9 mouse cellular contexts compared by ENCODE assay signal in genomic region chr1:44437822-44438221, GRCm38 (mm10).
DNase-seq lines count a peak whose midpoint lies in the region; ATAC-seq and TF ChIP-seq lines count a peak whose summit lies in the region.
"Had no signal": no experiment of that assay in that cellular context is flagged by ENCODE, and none has a peak within 500 bp of the region (broad histone marks: within the 10 kb centered on the region; RNA-seq: fewer than 3 reads in every experiment).

No protein-coding gene starts in this region.

- H3K4me2 ChIP-seq in stomach, postnatal 0 days (replicated peaks; ENCODE audit: low read depth) = no peak overlapping the region
- H3K4me2 ChIP-seq: heart, embryonic 15.5 days had no signal

- DNase-seq in CD4-positive, CD25-positive, alpha-beta regulatory T cell, adult 2 months (ENCODE audit: low read depth, low spot score) = peak; percentile 0
- peak; percentile 8 for DNase-seq in kidney, adult 2 months
- no peak for DNase-seq in kidney, adult 18-20 months
- peak; percentile 19 for DNase-seq in thymus, postnatal 4 days
- no peak for DNase-seq in thymus, postnatal 10 days (ENCODE audit: low spot score in 2 of 2)
- no peak for DNase-seq in stomach, postnatal 0 days (ENCODE audit: low spot score)
- no peak for DNase-seq in cerebellum, adult 9-11 months

- no peaks in the 10 kb centered on the region for H3K9me3 ChIP-seq in stomach, postnatal 0 days (ENCODE audit: control insufficient read depth, low read length)
- H3K9me3 ChIP-seq: heart, embryonic 15.5 days had no signal

- H3K9ac ChIP-seq in stomach, postnatal 0 days (ENCODE audit: low read length) = no peak overlapping the region
- H3K9ac ChIP-seq: heart, embryonic 15.5 days had no signal

- TF ChIP-seq POLR2A in kidney, adult 2 months (IDR thresholded peaks at IDR 0.05; ENCODE audit: low read depth, low read length) = no peak

- no peaks in the 10 kb centered on the region for H3K36me3 ChIP-seq in kidney, adult 2 months (ENCODE audit: control insufficient read depth, insufficient read depth, low read length)
- no peaks in the 10 kb centered on the region for H3K36me3 ChIP-seq in stomach, postnatal 0 days (ENCODE audit: control insufficient read depth, insufficient read depth, low read length)
- H3K36me3 ChIP-seq: heart, embryonic 15.5 days had no signal

- H3K27ac ChIP-seq in kidney, adult 2 months (ENCODE audit: insufficient read depth, low read depth, low read length) = no peak overlapping the region
- no peak overlapping the region for H3K27ac ChIP-seq in stomach, postnatal 0 days (replicated peaks)
- H3K27ac ChIP-seq: heart, embryonic 15.5 days had no signal

- 75% methylated on average over 2 of the region's 2 CpGs for WGBS in kidney, adult 2 months
- 78% methylated on average over 2 of the region's 2 CpGs for WGBS in stomach, postnatal 0 days

- no peak for ATAC-seq in CD4-positive, CD25-positive, alpha-beta regulatory T cell, adult 4 months
- ATAC-seq in stomach, postnatal 0 days (ENCODE audit: low FRiP score, low TSS enrichment) = no peak

- TF ChIP-seq CTCF in kidney, adult 2 months (conservative IDR thresholded peaks at IDR 0.05; ENCODE audit: insufficient read depth, insufficient read length, low read depth, low read length) = no peak
- TF ChIP-seq CTCF in stomach, postnatal 0 days (IDR thresholded peaks at IDR 0.05; ENCODE audit: low read depth) = peak; percentile 44

- no peak for TF ChIP-seq EP300 in stomach, postnatal 0 days (optimal IDR thresholded peaks at IDR 0.05)

- H3K4me3 ChIP-seq in kidney, adult 2 months (ENCODE audit: insufficient read depth, low read depth, low read length) = no peak overlapping the region
- H3K4me3 ChIP-seq in stomach, postnatal 0 days (ENCODE audit: low read depth, low read length) = no peak overlapping the region
- H3K4me3 ChIP-seq: heart, embryonic 15.5 days had no signal

- H3K27me3 ChIP-seq in kidney, adult 2 months (replicated peaks; ENCODE audit: control insufficient read depth, insufficient read depth, low read length) = no peaks in the 10 kb centered on the region
- no peaks in the 10 kb centered on the region for H3K27me3 ChIP-seq in stomach, postnatal 0 days (ENCODE audit: control insufficient read depth, insufficient read depth, low read length)
- H3K27me3 ChIP-seq: heart, embryonic 15.5 days had no signal

- H3K4me1 ChIP-seq in kidney, adult 2 months (ENCODE audit: control insufficient read depth, insufficient read depth, low read length) = no peaks in the 10 kb centered on the region
- no peaks in the 10 kb centered on the region for H3K4me1 ChIP-seq in stomach, postnatal 0 days (replicated peaks; ENCODE audit: control insufficient read depth, insufficient read depth)
- H3K4me1 ChIP-seq: heart, embryonic 15.5 days had no signal

Comparison
In these comparisons a context has a peak if more than half of its experiments do, and no peak if none do; other contexts are left out.
1. DNase-seq: peak in CD4-positive, CD25-positive, alpha-beta regulatory T cell, adult 2 months (single experiment), kidney, adult 2 months (single experiment) and thymus, postnatal 4 days (single experiment); none in kidney, adult 18-20 months (single experiment), thymus, postnatal 10 days (0 of 2), stomach, postnatal 0 days (single experiment) and cerebellum, adult 9-11 months (single experiment).